Mouse (Mus musculus): ENCODE data around the gene Stx1b. TPM values are rescaled to one million over a fixed set of nuclear protein-coding genes. Genes with fewer than 3 reads are reported as not detected.
A peak's percentile ranks its signal among the peaks of the same experiment; 100 is the strongest.

Gene Stx1b
- polyA plus RNA-seq, 1 experiment = 128 TPM

DNA sequence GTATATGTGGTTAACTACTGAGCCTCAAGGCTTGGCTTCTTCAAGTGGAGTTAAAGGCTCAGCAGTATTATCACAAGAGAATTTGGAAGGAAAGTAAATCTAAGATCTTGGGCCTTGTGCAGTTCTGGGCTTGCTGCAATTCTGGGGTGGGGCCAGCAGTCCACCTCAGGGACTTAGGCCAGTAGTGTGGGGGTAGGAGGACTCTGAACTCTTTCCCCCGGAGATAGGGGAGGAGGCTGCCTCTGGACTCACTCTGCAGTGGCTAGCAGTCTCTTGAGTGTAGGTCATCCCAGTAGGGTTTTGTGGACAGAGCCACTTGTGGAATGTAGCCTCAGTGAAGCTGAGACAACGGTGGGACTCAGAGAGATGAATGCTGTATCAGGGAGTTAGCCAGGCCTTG is 58.6 kb downstream of the Stx1b start:
- TF ChIP-seq POLR2A (IDR thresholded peaks at IDR 0.05; ENCODE audit: borderline replicate concordance, extremely low read depth, insufficient read depth, insufficient read length, poor library complexity, severe bottlenecking) = no peak
- no peak for TF ChIP-seq CTCF (IDR thresholded peaks at IDR 0.05; ENCODE audit: borderline replicate concordance, extremely low read depth, insufficient read depth, insufficient read length)
- no peak for DNase-seq (ENCODE audit: low read depth)

DNA sequence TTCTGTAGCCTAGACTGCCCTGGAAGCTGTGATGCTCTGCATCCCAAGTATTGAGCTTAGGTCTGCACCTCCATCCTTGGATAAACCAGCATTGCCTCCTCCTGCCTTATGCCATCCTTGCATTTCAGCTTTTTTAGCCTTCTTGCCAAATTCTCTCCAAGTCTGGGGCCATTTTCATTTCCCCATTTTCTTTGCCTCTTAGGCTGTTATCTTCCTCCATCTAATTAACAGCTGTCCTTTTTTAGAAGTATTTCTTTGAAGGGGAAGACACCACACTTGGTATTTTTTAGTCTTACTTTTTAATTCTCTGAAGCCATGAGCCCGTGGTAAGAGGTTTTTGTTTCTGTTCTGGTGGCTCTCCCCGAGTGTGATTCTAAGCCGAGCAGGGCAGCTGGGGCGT is 60.7 kb downstream of the Stx1b start:
- TF ChIP-seq CTCF (IDR thresholded peaks at IDR 0.05; ENCODE audit: borderline replicate concordance, extremely low read depth, insufficient read depth, insufficient read length) = no peak
- no peak for TF ChIP-seq POLR2A (IDR thresholded peaks at IDR 0.05; ENCODE audit: borderline replicate concordance, extremely low read depth, insufficient read depth, insufficient read length, poor library complexity, severe bottlenecking)
- no peak for DNase-seq (ENCODE audit: low read depth)

DNA sequence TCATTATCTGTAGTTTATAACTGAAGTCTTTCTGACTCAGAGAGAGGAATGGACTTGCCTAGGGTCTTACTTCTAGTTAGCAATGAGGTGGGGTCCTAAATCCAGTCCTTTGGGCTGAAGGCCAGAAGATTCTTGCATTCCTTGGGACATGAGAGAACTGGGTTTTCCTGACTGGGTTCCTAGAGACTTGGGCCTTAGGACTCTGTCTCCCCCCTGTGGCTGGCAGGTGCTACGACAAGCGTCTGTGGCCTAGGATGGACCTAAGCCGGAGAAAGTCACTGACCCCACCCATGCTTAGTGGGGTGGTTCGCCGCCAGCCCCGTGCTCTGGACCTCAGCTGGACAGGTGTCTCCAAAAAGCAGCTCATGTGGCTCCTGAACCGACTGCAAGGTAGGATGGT is 63.3 kb downstream of the Stx1b start:
- TF ChIP-seq POLR2A (IDR thresholded peaks at IDR 0.05; ENCODE audit: borderline replicate concordance, extremely low read depth, insufficient read depth, insufficient read length, poor library complexity, severe bottlenecking) (no peak), CTCF (IDR thresholded peaks at IDR 0.05; ENCODE audit: borderline replicate concordance, extremely low read depth, insufficient read depth, insufficient read length) (peak; percentile 89)
- peak; percentile 73 for DNase-seq (ENCODE audit: low read depth)

DNA sequence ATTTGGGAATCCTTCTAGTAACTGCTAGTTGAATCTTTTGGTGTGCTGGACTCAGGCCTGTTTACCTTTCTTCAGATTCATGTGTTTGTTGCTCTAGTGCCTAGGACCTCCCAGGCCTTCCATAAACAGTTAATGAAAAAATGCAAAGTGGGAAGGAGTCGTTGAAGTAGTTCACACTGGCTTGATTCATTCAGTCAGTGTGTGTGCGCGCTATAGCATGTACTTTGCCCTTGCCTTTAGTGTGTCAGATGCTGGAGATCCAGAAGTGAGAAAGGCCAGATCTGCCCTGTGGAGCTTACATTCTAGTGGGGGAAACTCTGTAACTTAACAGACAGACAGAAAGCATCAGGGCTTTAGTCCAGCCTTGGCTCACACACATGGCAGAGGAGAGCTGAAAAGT is 63.9 kb downstream of the Stx1b start:
- no peak for TF ChIP-seq CTCF (IDR thresholded peaks at IDR 0.05; ENCODE audit: borderline replicate concordance, extremely low read depth, insufficient read depth, insufficient read length)
- no peak for TF ChIP-seq POLR2A (IDR thresholded peaks at IDR 0.05; ENCODE audit: borderline replicate concordance, extremely low read depth, insufficient read depth, insufficient read length, poor library complexity, severe bottlenecking)
- no peak for DNase-seq (ENCODE audit: low read depth)

DNA sequence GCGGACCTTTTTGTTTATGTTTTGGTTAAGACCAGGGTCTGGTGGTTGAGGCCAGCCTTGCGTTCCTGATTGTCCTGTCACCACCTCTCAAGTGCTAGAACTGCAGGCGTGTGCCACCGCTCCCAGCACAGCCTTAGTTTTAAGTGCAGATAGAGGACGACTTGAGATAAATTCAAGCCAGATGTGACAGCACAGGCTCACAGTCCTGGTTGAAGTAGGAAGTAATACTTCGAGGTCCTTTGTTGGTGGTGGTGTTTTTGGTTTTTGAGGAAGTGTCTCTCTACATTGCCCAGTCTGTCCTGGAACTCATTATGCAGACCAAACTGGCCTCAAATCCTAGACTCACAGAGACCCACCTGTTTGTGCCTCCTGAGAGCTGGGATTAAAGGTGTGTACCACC is 64.6 kb downstream of the Stx1b start:
- TF ChIP-seq CTCF (IDR thresholded peaks at IDR 0.05; ENCODE audit: borderline replicate concordance, extremely low read depth, insufficient read depth, insufficient read length) = no peak
- TF ChIP-seq POLR2A (IDR thresholded peaks at IDR 0.05; ENCODE audit: borderline replicate concordance, extremely low read depth, insufficient read depth, insufficient read length, poor library complexity, severe bottlenecking) = no peak
- no peak for DNase-seq (ENCODE audit: low read depth)

Other genes starting within 250 kb of the Stx1b start
- 11.9 and 16.0 TPM in 2 replicates for gene Ccdc189, start 236.0 kb downstream of the Stx1b start, polyA plus RNA-seq (2012; rRNA removed)
- gene Rnf40, start 235.8 kb downstream of the Stx1b start, polyA plus RNA-seq (2012; rRNA removed) = 50.4 and 56.0 TPM in 2 replicates
- gene Zfp629, start 208.8 kb downstream of the Stx1b start, polyA plus RNA-seq (2012; rRNA removed) = 38.7 and 44.4 TPM in 2 replicates
- gene Bcl7c, start 115.6 kb downstream of the Stx1b start, polyA plus RNA-seq (2012; rRNA removed) = 51.0 and 78.6 TPM in 2 replicates
- 8.0 and 12.2 TPM in 2 replicates for gene Ctf1, start 111.8 kb downstream of the Stx1b start, polyA plus RNA-seq (2012; rRNA removed)
- not detected in 2 replicates for gene Ctf2, start 92.4 kb downstream of the Stx1b start, polyA plus RNA-seq (2012; rRNA removed)
- gene Fbxl19, start 80.0 kb downstream of the Stx1b start, polyA plus RNA-seq (2012; rRNA removed) = 138 and 171 TPM in 2 replicates
- 9.3 and 11.2 TPM in 2 replicates for gene Orai3, start 54.7 kb downstream of the Stx1b start, polyA plus RNA-seq (2012; rRNA removed)
- 8.9 and 23.2 TPM in 2 replicates for gene Setd1a, start 47.9 kb downstream of the Stx1b start, polyA plus RNA-seq (2012; rRNA removed)
- gene Gm49388, start 38.9 kb downstream of the Stx1b start, polyA plus RNA-seq (2012; rRNA removed) = not detected in 2 replicates
- gene Hsd3b7, start 23.9 kb downstream of the Stx1b start, polyA plus RNA-seq (2012; rRNA removed) = 13.8 and 14.2 TPM in 2 replicates
- 35.3 and 36.0 TPM in 2 replicates for gene Stx4a, start 255 bp downstream of the Stx1b start, polyA plus RNA-seq (2012; rRNA removed)
- 22.3 and 28.1 TPM in 2 replicates for gene Zfp646, start 51.7 kb upstream of the Stx1b start, polyA plus RNA-seq (2012; rRNA removed)
- 21.7 and 31.7 TPM in 2 replicates for gene Zfp668, start 52.3 kb upstream of the Stx1b start, polyA plus RNA-seq (2012; rRNA removed)
- gene Prss53, start 66.4 kb upstream of the Stx1b start, polyA plus RNA-seq (2012; rRNA removed) = 2.2 and 3.5 TPM in 2 replicates
- not detected in 2 replicates for gene Gm21974, start 70.9 kb upstream of the Stx1b start, polyA plus RNA-seq (2012; rRNA removed)
- gene Vkorc1, start 71.1 kb upstream of the Stx1b start, polyA plus RNA-seq (2012; rRNA removed) = 68.2 and 78.7 TPM in 2 replicates
- gene Bckdk, start 79.5 kb upstream of the Stx1b start, polyA plus RNA-seq (2012; rRNA removed) = 59.5 and 79.8 TPM in 2 replicates
- gene Kat8, start 88.0 kb upstream of the Stx1b start, polyA plus RNA-seq (2012; rRNA removed) = 44.8 and 47.7 TPM in 2 replicates
- gene Prss8, start 105.6 kb upstream of the Stx1b start, polyA plus RNA-seq (2012; rRNA removed) = 0.51 and 0.97 TPM in 2 replicates
- 11.2 and 16.6 TPM in 2 replicates for gene Prss36, start 122.2 kb upstream of the Stx1b start, polyA plus RNA-seq (2012; rRNA removed)
- 596 and 633 TPM in 2 replicates for gene Fus, start 142.9 kb upstream of the Stx1b start, polyA plus RNA-seq (2012; rRNA removed)
- gene Pycard, start 169.3 kb upstream of the Stx1b start, polyA plus RNA-seq (2012; rRNA removed) = 6.9 and 10.1 TPM in 2 replicates
- 0.92 and 1.0 TPM in 2 replicates for gene Trim72, start 179.4 kb upstream of the Stx1b start, polyA plus RNA-seq (2012; rRNA removed)
- gene Itgam, start 238.1 kb upstream of the Stx1b start, polyA plus RNA-seq (2012; rRNA removed) = 1.2 and 1.3 TPM in 2 replicates
- 0.03 TPM in 1 of 2 replicates, not detected in the other for gene Gm49368, start 238.1 kb upstream of the Stx1b start, polyA plus RNA-seq (2012; rRNA removed)

Measured in brain, embryonic 14.5 days (tissue).